Comparison of ENCODE assay signal across 8 mouse cellular contexts in the genomic region with DNA sequence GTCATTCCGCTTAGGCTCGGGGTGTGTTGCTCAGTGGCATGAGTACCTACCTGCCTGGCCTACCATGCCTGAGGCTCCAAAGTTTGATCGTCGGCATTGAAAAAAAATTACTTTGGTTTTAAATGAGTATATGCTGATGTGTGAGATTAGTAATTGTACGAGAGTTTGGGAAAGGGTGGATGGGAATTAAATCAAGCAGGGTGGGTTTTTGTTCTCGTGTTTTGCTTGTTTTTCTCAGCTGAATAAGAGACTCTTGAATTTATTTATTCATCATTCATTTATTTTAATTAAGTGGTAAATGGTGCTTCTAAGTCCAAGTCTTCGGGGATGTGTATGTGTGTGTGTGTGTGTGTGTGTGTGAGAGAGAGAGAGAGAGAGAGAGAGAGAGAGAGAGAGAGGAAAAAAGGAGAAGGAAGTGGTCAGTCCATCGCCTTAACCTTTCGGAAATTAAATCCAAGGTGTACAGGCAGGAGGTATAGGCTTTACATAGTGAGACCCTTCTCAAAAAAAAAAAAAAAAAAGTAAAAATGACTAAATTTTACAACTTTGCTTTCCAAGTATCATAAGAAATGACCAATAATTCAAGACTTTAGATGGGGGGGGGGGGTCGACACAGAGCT. TPM values are rescaled to one million over a fixed set of nuclear protein-coding genes. Genes with fewer than 3 reads are reported as not detected.
DNase-seq lines count a peak whose midpoint lies in the region; ATAC-seq and TF ChIP-seq lines count a peak whose summit lies in the region.

No protein-coding gene starts in this region.

- H3K4me3 ChIP-seq in heart, embryonic 13.5 days = peak overlapping the region; percentile 94
- peak overlapping the region; percentile 97 for H3K4me3 ChIP-seq in G1E (ENCODE audit: low read depth, low read length)
- H3K4me3 ChIP-seq in hindbrain, embryonic 13.5 days = peak overlapping the region; percentile 79
- peak overlapping the region; percentile 90 for H3K4me3 ChIP-seq in midbrain, embryonic 10.5 days

- ATAC-seq in heart, embryonic 13.5 days (ENCODE audit: extremely low read depth, insufficient number of reproducible peaks, low FRiP score, low TSS enrichment) = no peak
- no peak for ATAC-seq in G1E (ENCODE audit: extremely low read depth, insufficient number of reproducible peaks, low FRiP score, poor library complexity, severe bottlenecking)
- ATAC-seq in hindbrain, embryonic 13.5 days (ENCODE audit: low FRiP score) = no peak

- H3K27me3 ChIP-seq in heart, embryonic 13.5 days (replicated peaks) = no peaks in the 10 kb centered on the region
- H3K27me3 ChIP-seq in G1E (ENCODE audit: insufficient read depth, low read length) = no peaks in the 10 kb centered on the region
- H3K27me3 ChIP-seq in hindbrain, embryonic 13.5 days = no peaks in the 10 kb centered on the region; the same call in 1 of the 2 replicates
- H3K27me3 ChIP-seq in midbrain, embryonic 10.5 days (ENCODE audit: low read depth, poor library complexity, severe bottlenecking) = no peaks in the 10 kb centered on the region

- H3K4me1 ChIP-seq in heart, embryonic 13.5 days = peaks cover 49% of the 10 kb centered on the region
- H3K4me1 ChIP-seq in G1E (ENCODE audit: insufficient read depth, low read depth, low read length) = peaks cover 54% of the 10 kb centered on the region
- peaks cover 16% of the 10 kb centered on the region for H3K4me1 ChIP-seq in hindbrain, embryonic 13.5 days (replicated peaks)
- peaks cover 36% of the 10 kb centered on the region for H3K4me1 ChIP-seq in midbrain, embryonic 10.5 days

- peak overlapping the region; percentile 71 for H3K4me2 ChIP-seq in heart, embryonic 13.5 days
- H3K4me2 ChIP-seq in hindbrain, embryonic 13.5 days = peak overlapping the region; percentile 92

- no peaks in the 10 kb centered on the region for H3K9me3 ChIP-seq in heart, embryonic 13.5 days
- no peaks in the 10 kb centered on the region for H3K9me3 ChIP-seq in G1E (replicated peaks)
- H3K9me3 ChIP-seq in hindbrain, embryonic 13.5 days = no peaks in the 10 kb centered on the region
- H3K9me3 ChIP-seq in midbrain, embryonic 10.5 days (replicated peaks) = no peaks in the 10 kb centered on the region

- no peaks in the 10 kb centered on the region for H3K36me3 ChIP-seq in heart, embryonic 13.5 days
- H3K36me3 ChIP-seq in G1E (replicated peaks) = peaks cover 6% of the 10 kb centered on the region
- no peaks in the 10 kb centered on the region for H3K36me3 ChIP-seq in hindbrain, embryonic 13.5 days
- H3K36me3 ChIP-seq in midbrain, embryonic 10.5 days = no peaks in the 10 kb centered on the region

- TF ChIP-seq CTCF in G1E (IDR thresholded peaks at IDR 0.05; ENCODE audit: low read depth, low read length) = no peak

- DNase-seq in heart, adult 18-20 months = no peak
- DNase-seq in G1E (ENCODE audit: low spot score) = no peak
- DNase-seq in midbrain, embryonic 10.5 days (ENCODE audit: low spot score) = no peak
- DNase-seq in layer of hippocampus, postnatal 36 days = no peak
- no peak for DNase-seq in urinary bladder, postnatal 25 days (ENCODE audit: low spot score)
- DNase-seq in right cerebral cortex, postnatal 25 days = no peak

- WGBS in heart, embryonic 13.5 days = 16% methylated on average over 10 of the region's 10 CpGs
- 18% methylated on average over 10 of the region's 10 CpGs for WGBS in hindbrain, embryonic 13.5 days
- WGBS in midbrain, embryonic 10.5 days = 15% methylated on average over 10 of the region's 10 CpGs

- H3K27ac ChIP-seq in heart, embryonic 13.5 days (replicated peaks) = peak overlapping the region; percentile 92; the same call in 1 of the 2 replicates
- H3K27ac ChIP-seq in hindbrain, embryonic 13.5 days = no peak overlapping the region
- H3K27ac ChIP-seq in midbrain, embryonic 10.5 days (replicated peaks) = peak overlapping the region; percentile 91; the same call in 1 of the 2 replicates

- H3K9ac ChIP-seq in heart, embryonic 13.5 days = peak overlapping the region; percentile 99
- no peak overlapping the region for H3K9ac ChIP-seq in hindbrain, embryonic 13.5 days

RNA-seq across cellular contexts. Expression of a gene that starts 1.4 kb away (rescaled TPM):
- polyA plus RNA-seq in heart, embryonic 13.5 days (2015; fragmentation: Nextera tagmentation; extraction: Ambion mirVana) = 65.4 and 70.4 TPM in 2 replicates
- 100 to 1,000 TPM; 156 to 159 TPM for total RNA-seq in heart, adult 18-20 months (2021)
- 32.1 and 75.1 TPM in 2 replicates for total RNA-seq in G1E (2014; fragmentation: Nextera tagmentation)
- total RNA-seq in G1E (2017) = 49.8 and 52.7 TPM in 2 replicates
- polyA plus RNA-seq in G1E (2012) = 62.5 and 76.5 TPM in 2 replicates
- 8.3 and 8.4 TPM in 2 replicates for polyA plus RNA-seq in hindbrain, embryonic 13.5 days (2015; fragmentation: Nextera tagmentation; extraction: Ambion mirVana)
- 32.8 and 44.3 TPM in 2 replicates for polyA plus RNA-seq in midbrain, embryonic 10.5 days (2016; fragmentation: Nextera tagmentation; extraction: Ambion mirVana)
- total RNA-seq in layer of hippocampus, postnatal 36 days (2021) = 10 to 100 TPM; 24.1 to 29.1 TPM
